Mouse (Mus musculus): ENCODE data around the gene Snai1. TPM values are rescaled to one million over a fixed set of nuclear protein-coding genes. Genes with fewer than 3 reads are reported as not detected.
A peak's percentile ranks its signal among the peaks of the same experiment; 100 is the strongest.

The Snai1 gene
- 11.8 and 14.6 TPM in 2 replicates for polyA plus RNA-seq (2016; fragmentation: Nextera tagmentation; extraction: Ambion mirVana)

- Histone ChIP-seq H3K9ac (peak within 1 kb of the TSS; percentile 49), H3K4me1 (peaks cover 48% of the 10 kb centered on the region), H3K4me3 (replicated peaks) (peak within 1 kb of the TSS; percentile 46), H3K27me3 (peaks cover 83% of the 10 kb centered on the region), H3K27ac (0 out of 2 replicates have a peak within 1 kb of the TSS, but pooled peaks have one; percentile 31), H3K4me2 (peak within 1 kb of the TSS; percentile 87), H3K36me3 (replicated peaks) (no peaks in the 10 kb centered on the region), H3K9me3 (no peaks in the 10 kb centered on the region)
- under 1% methylated on average over 58 of the region's 58 CpGs for WGBS
- ATAC-seq (ENCODE audit: low FRiP score) = peak; percentile 98
Observed at GRCm38 (mm10) chr2:167537476-167538297, at the start of gene Snai1. Gene Snai1 (plus strand): TSS chr2:167538195.

GRCm38 (mm10) chr2:167490813-167491525 lies 47.0 kb upstream of the Snai1 start:
- H3K4me3 ChIP-seq (replicated peaks) = peak overlapping the region; percentile 97; the same call in 1 of the 2 replicates
- peak overlapping the region; percentile 97; the same call in 1 of the 2 replicates for H3K4me2 ChIP-seq
- H3K27ac ChIP-seq = no peak overlapping the region
- H3K9me3 ChIP-seq = no peaks in the 10 kb centered on the region
- peaks cover 23% of the 10 kb centered on the region for H3K4me1 ChIP-seq
- ATAC-seq (ENCODE audit: low FRiP score) = no peak
- H3K36me3 ChIP-seq (replicated peaks) = peaks cover 10% of the 10 kb centered on the region; the same call in 1 of the 2 replicates
- no peaks in the 10 kb centered on the region for H3K27me3 ChIP-seq
- H3K9ac ChIP-seq = peak overlapping the region; percentile 83; the same call in 1 of the 2 replicates
- 79% methylated on average over 4 of the region's 4 CpGs for WGBS

GRCm38 (mm10) chr2:167491757-167492708 lies 46.0 kb upstream of the Snai1 start, which contains the start of gene Rnf114:
Gene Rnf114 (plus strand): TSS chr2:167492645.
- H3K27me3 ChIP-seq = no peaks in the 10 kb centered on the region
- peak; percentile 41; the same call in 1 of the 2 replicates for ATAC-seq (ENCODE audit: low FRiP score)
- WGBS = 4% methylated on average over 52 of the region's 52 CpGs
- no peaks in the 10 kb centered on the region for H3K9me3 ChIP-seq
- H3K4me1 ChIP-seq = peaks cover 23% of the 10 kb centered on the region
- H3K36me3 ChIP-seq (replicated peaks) = peaks cover 10% of the 10 kb centered on the region; the same call in 1 of the 2 replicates
- H3K4me3 ChIP-seq (replicated peaks) = peak within 1 kb of the TSS; percentile 97
- H3K9ac ChIP-seq = peak within 1 kb of the TSS; percentile 83
- H3K27ac ChIP-seq = peak within 1 kb of the TSS; percentile 98
- peak within 1 kb of the TSS; percentile 97 for H3K4me2 ChIP-seq

- no peaks in the 10 kb centered on the region for H3K9me3 ChIP-seq
- ATAC-seq (ENCODE audit: low FRiP score) = peak; percentile 90
- WGBS = 2% methylated on average over 63 of the region's 63 CpGs
Observed at GRCm38 (mm10) chr2:167492713-167493636, 45.0 kb upstream of the Snai1 start, which contains the start of gene Spata2. Gene Spata2 (minus strand): TSS chr2:167492887.

GRCm38 (mm10) chr2:167496437-167496836 lies 41.6 kb upstream of the Snai1 start:
- Histone ChIP-seq H3K9me3 (no peaks in the 10 kb centered on the region), H3K9ac (no peak overlapping the region), H3K36me3 (replicated peaks) (no peaks in the 10 kb centered on the region), H3K4me3 (replicated peaks) (no peak overlapping the region), H3K27me3 (no peaks in the 10 kb centered on the region), H3K4me1 (peaks cover 14% of the 10 kb centered on the region), H3K4me2 (no peak overlapping the region), H3K27ac (no peak overlapping the region)
- ATAC-seq (ENCODE audit: low FRiP score) = no peak
- 83% methylated on average over 7 of the region's 7 CpGs for WGBS

More at GRCm38 (mm10) chr2:167492713-167493636, 45.0 kb upstream of the Snai1 start, which contains the start of gene Spata2:
- H3K9ac ChIP-seq = peak within 1 kb of the TSS; percentile 83
- peaks cover 23% of the 10 kb centered on the region for H3K4me1 ChIP-seq
- peak within 1 kb of the TSS; percentile 97 for H3K4me3 ChIP-seq (replicated peaks)
- peak within 1 kb of the TSS; percentile 97 for H3K4me2 ChIP-seq
- H3K27ac ChIP-seq = peak within 1 kb of the TSS; percentile 98
- no peaks in the 10 kb centered on the region for H3K27me3 ChIP-seq
- 0 out of 2 replicates have a peak, but pooled peaks cover 4% of the 10 kb centered on the region for H3K36me3 ChIP-seq (replicated peaks)

- H3K4me1 ChIP-seq = peaks cover 7% of the 10 kb centered on the region
- no peak for ATAC-seq (ENCODE audit: low FRiP score)
- no peak overlapping the region for H3K4me3 ChIP-seq (replicated peaks)
- no peaks in the 10 kb centered on the region for H3K36me3 ChIP-seq (replicated peaks)
- H3K27me3 ChIP-seq = no peaks in the 10 kb centered on the region
- no peak overlapping the region for H3K4me2 ChIP-seq
- H3K9me3 ChIP-seq = no peaks in the 10 kb centered on the region
- H3K27ac ChIP-seq = no peak overlapping the region
- no peak overlapping the region for H3K9ac ChIP-seq
- 78% methylated on average over 5 of the region's 5 CpGs for WGBS
Observed at GRCm38 (mm10) chr2:167497272-167497671, 40.7 kb upstream of the Snai1 start.

- Histone ChIP-seq H3K4me2 (peak overlapping the region; percentile 91), H3K27me3 (no peaks in the 10 kb centered on the region), H3K4me1 (peaks cover 26% of the 10 kb centered on the region), H3K36me3 (replicated peaks) (peaks cover 20% of the 10 kb centered on the region), H3K9me3 (no peaks in the 10 kb centered on the region), H3K9ac (no peak overlapping the region), H3K4me3 (replicated peaks) (peak overlapping the region; percentile 94), H3K27ac (peak overlapping the region; percentile 86)
- ATAC-seq (ENCODE audit: low FRiP score) = peak; percentile 21; the same call in 1 of the 2 replicates
- 52% methylated on average over 13 of the region's 13 CpGs for WGBS
Observed at GRCm38 (mm10) chr2:167502554-167503252, 35.3 kb upstream of the Snai1 start.

GRCm38 (mm10) chr2:167503253-167503895 lies 34.6 kb upstream of the Snai1 start:
- Histone ChIP-seq H3K27me3 (no peaks in the 10 kb centered on the region), H3K9me3 (no peaks in the 10 kb centered on the region), H3K36me3 (replicated peaks) (peaks cover 27% of the 10 kb centered on the region), H3K4me3 (replicated peaks) (peak overlapping the region; percentile 94), H3K4me2 (peak overlapping the region; percentile 91), H3K27ac (peak overlapping the region; percentile 86), H3K9ac (peak overlapping the region; percentile 91), H3K4me1 (peaks cover 26% of the 10 kb centered on the region)
- WGBS = under 1% methylated on average over 85 of the region's 85 CpGs
- peak; percentile 92 for ATAC-seq (ENCODE audit: low FRiP score)

GRCm38 (mm10) chr2:167503896-167504349 lies 34.1 kb upstream of the Snai1 start:
- H3K36me3 ChIP-seq (replicated peaks) = peaks cover 32% of the 10 kb centered on the region
- peak overlapping the region; percentile 91 for H3K9ac ChIP-seq
- peak overlapping the region; percentile 91 for H3K4me2 ChIP-seq
- peak; percentile 36; the same call in 1 of the 2 replicates for ATAC-seq (ENCODE audit: low FRiP score)
- peak overlapping the region; percentile 94 for H3K4me3 ChIP-seq (replicated peaks)
- peaks cover 26% of the 10 kb centered on the region for H3K4me1 ChIP-seq
- no peaks in the 10 kb centered on the region for H3K27me3 ChIP-seq
- no peaks in the 10 kb centered on the region for H3K9me3 ChIP-seq
- WGBS = under 1% methylated on average over 32 of the region's 32 CpGs
- peak overlapping the region; percentile 86 for H3K27ac ChIP-seq

Data from forebrain, embryonic 12.5 days (tissue).